Mouse (Mus musculus): ENCODE measurements around the gene Xirp1. TPM values are rescaled to one million over a fixed set of nuclear protein-coding genes. Genes with fewer than 3 reads are reported as not detected.

Gene Xirp1
- total RNA-seq, 4 experiments from 2014 or later, result 0.06 to 0.16 (median 0.10) TPM

DNA sequence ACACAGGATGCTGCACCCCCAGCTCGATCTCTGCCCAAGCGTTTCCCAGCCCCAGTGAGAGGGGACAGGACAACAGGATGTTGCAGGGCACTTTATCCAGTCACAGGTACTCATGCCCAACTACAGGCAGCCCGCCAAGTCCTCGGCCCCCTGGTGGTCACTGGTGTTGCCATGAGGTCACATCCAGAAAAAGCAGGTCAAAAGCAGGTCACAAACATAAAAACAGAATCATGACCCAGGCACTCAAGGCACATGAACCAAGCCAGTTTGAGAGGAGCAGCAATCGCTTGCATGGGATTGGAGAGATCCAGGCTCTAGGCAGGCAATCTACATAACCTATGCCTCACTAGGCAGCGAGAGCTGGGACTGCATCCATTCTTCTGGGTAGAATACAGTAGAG, 53.2 kb downstream of the Xirp1 start:
- no peak for DNase-seq

DNA sequence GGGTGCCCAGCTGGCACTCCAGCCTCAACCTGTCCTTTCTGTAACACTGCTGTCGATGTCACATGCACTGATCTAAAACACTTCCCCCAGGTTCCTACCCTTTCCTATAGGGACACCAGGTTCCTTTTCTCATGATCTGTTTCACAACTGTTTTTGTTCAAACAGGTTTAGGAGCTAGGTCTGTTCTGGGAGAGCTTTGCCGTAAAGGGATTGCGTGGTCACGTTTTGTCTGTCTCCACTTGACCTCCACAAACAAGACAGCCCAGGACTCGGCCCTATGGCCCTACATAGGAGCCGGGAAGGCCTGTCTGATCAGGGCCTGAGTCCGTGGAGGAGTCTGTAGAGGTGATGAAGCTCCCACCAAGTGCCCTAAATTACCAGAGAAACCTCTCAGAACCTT, 53.6 kb downstream of the Xirp1 start:
- DNase-seq, result no peak

DNA sequence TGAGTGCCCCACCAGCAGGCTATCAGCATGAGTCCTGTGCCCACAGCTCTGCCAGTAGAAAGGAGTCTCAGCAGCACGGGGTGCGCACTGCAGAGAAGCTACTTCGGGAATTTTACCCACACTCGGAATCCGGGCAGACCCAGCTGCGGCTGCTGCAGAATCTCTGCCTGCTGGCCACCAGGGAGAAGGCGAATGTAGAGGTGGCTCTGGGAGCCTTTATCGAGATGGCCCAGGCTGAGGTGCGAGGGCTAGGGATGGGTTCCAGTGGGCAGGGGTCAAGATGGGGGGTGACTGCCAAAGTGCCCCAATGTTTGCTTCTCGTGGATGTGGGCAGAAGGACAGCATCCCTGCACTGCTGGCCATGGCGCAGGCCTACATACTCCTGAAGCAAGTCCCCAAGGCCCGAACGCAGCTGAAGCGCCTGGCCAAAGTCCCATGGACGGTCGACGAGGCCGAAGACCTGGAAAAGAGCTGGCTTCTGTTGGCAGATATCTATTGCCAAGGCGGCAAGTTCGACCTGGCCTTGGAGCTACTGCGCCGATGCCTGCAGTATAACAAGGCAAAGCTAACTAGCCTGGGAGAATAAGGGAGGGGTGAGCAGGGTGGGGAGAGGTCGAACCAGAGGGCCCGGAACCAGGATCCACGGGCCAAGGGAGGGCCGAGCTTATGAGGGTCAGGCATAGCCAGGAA, 57.0 kb downstream of the Xirp1 start:
- no peak for DNase-seq

GRCm38 (mm10) chr9:119965186-119965585, 58.2 kb downstream of the Xirp1 start:
- no peak for DNase-seq

DNA sequence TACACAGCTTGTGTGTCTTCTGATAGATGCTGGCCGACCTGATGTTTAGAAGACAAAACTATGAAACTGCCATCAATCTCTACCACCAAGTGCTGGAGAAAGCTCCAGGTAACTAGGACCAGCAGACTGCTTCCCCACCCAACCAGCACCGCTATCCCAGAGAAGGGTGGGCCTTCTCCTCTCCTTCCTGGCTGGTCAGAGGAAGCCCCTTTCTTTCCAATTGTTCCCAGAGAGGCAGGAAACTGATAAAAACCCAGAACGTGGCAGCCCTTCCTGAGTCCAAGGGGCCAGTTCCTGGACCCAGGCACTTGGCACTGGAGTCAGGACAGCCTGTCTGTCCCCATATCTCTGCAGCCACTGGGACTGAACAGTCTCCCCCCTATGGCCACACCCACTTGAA, 59.2 kb downstream of the Xirp1 start:
- DNase-seq, result no peak

Other genes with a start within 250 kb of the Xirp1 start
- gene Scn11a, start 198.1 kb downstream of the Xirp1 start, total RNA-seq (2022), result not detected
- 10 to 100 TPM; 44.9 to 69.9 (median 57.6) TPM for gene Wdr48, start 128.7 kb downstream of the Xirp1 start, total RNA-seq (2022)
- 10 to 100 TPM; 31.7 to 45.8 (median 42.3) TPM for gene Gorasp1, start 86.0 kb downstream of the Xirp1 start, total RNA-seq (2022)
- under 1 TPM; 0.09 to 0.43 (median 0.28) TPM for gene Ttc21a, start 86.0 kb downstream of the Xirp1 start, total RNA-seq (2022)
- gene Csrnp1, start 38.9 kb downstream of the Xirp1 start, total RNA-seq (2022), result 10 to 100 TPM in 3 of 4 experiments, 1 to 10 TPM in 1; 7.7 to 69.5 (median 16.0) TPM
- gene Cx3cr1, start 46.3 kb upstream of the Xirp1 start, total RNA-seq (2022), result 10 to 100 TPM in 2 of 4 experiments, 1 to 10 TPM in 2; 5.7 to 18.2 (median 12.4) TPM
- not detected for gene Ccr8, start 68.5 kb upstream of the Xirp1 start, total RNA-seq (2022)
- gene Slc25a38, start 86.8 kb upstream of the Xirp1 start, total RNA-seq (2022), result 10 to 100 TPM; 30.0 to 35.8 (median 30.9) TPM
- 100 to 1,000 TPM; 670 to 850 (median 733) TPM for gene Rpsa, start 104.1 kb upstream of the Xirp1 start, total RNA-seq (2022)
- under 1 TPM; 0.23 to 0.59 (median 0.37) TPM for gene Mobp, start 126.1 kb upstream of the Xirp1 start, total RNA-seq (2022)